Mouse (Mus musculus): Measurements from ENCODE around the gene Mctp1. TPM values are rescaled to one million over a fixed set of nuclear protein-coding genes. Genes with fewer than 3 reads are reported as not detected.
"Not testable (repeated sequence)": the region's sequence is repeated elsewhere in the genome, so short reads cannot be mapped to it uniquely, and the experiment has no call there.

Mctp1 gene
- polyA plus RNA-seq, 1 experiment from 2014 or later: 0.70 TPM

DNA sequence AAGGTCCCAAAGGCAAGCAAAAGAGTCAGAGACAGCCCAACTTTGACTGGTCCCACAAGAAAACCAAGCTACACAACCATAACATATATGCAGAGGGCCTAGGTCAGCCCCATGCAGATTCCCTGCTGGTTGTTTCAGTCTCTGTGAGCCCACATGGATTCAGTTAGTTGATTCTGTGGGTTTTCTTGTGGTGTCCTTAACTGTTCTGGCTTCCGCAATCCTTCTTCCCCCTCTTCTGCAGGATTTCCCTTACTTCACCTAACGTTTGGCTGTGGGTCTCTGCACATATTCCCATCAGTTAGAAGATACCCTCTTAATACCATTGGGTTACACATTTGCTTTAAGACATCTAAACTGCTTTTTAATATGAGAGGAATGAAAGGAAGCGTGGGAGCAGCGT lies 183.1 kb downstream of the Mctp1 start:
- Histone ChIP-seq H3K27ac (no peak overlapping the region), H3K36me3 (no peaks in the 10 kb centered on the region), H3K4me1 (no peaks in the 10 kb centered on the region), H3K27me3 (no peaks in the 10 kb centered on the region), H3K9me3 (no peaks in the 10 kb centered on the region), H3K4me2 (replicated peaks) (no peak overlapping the region), H3K9ac (no peak overlapping the region), H3K4me3 (no peak overlapping the region)
- no peak for ATAC-seq (ENCODE audit: insufficient number of reproducible peaks, insufficient read depth, low FRiP score, low TSS enrichment)
- WGBS: 73% methylated on average over 4 of the region's 4 CpGs

- H3K4me1 ChIP-seq: no peaks in the 10 kb centered on the region
- no peaks in the 10 kb centered on the region for H3K36me3 ChIP-seq
- no peak overlapping the region for H3K27ac ChIP-seq
- 66% methylated on average over 2 of the region's 2 CpGs for WGBS
- no peaks in the 10 kb centered on the region for H3K27me3 ChIP-seq
- H3K4me3 ChIP-seq: no peak overlapping the region
- no peak overlapping the region for H3K4me2 ChIP-seq (replicated peaks)
- ATAC-seq (ENCODE audit: insufficient number of reproducible peaks, insufficient read depth, low FRiP score, low TSS enrichment): no peak
- no peaks in the 10 kb centered on the region for H3K9me3 ChIP-seq
- no peak overlapping the region for H3K9ac ChIP-seq
These were observed 184.4 kb downstream of the Mctp1 start for GRCm38 (mm10) chr13:76568569-76569211.

GRCm38 (mm10) chr13:76579414-76579813 lies 195.1 kb downstream of the Mctp1 start:
- 43% methylated on average over 5 of the region's 5 CpGs for WGBS
- H3K9me3 ChIP-seq: no peaks in the 10 kb centered on the region
- no peak for ATAC-seq (ENCODE audit: insufficient number of reproducible peaks, insufficient read depth, low FRiP score, low TSS enrichment)
- H3K36me3 ChIP-seq: no peaks in the 10 kb centered on the region
- no peak overlapping the region for H3K4me3 ChIP-seq
- no peaks in the 10 kb centered on the region for H3K4me1 ChIP-seq
- H3K27me3 ChIP-seq: no peaks in the 10 kb centered on the region
- H3K9ac ChIP-seq: no peak overlapping the region
- H3K27ac ChIP-seq: no peak overlapping the region
- no peak overlapping the region for H3K4me2 ChIP-seq (replicated peaks)

- Histone ChIP-seq H3K36me3 (no peaks in the 10 kb centered on the region), H3K4me3 (no peak overlapping the region), H3K9ac (no peak overlapping the region), H3K4me1 (no peaks in the 10 kb centered on the region), H3K4me2 (replicated peaks) (no peak overlapping the region), H3K27ac (no peak overlapping the region), H3K27me3 (no peaks in the 10 kb centered on the region), H3K9me3 (no peaks in the 10 kb centered on the region)
- 74% methylated on average over 3 of the region's 3 CpGs for WGBS
- ATAC-seq (ENCODE audit: insufficient number of reproducible peaks, insufficient read depth, low FRiP score, low TSS enrichment): no peak
These were observed 201.1 kb downstream of the Mctp1 start for GRCm38 (mm10) chr13:76585447-76585846.

DNA sequence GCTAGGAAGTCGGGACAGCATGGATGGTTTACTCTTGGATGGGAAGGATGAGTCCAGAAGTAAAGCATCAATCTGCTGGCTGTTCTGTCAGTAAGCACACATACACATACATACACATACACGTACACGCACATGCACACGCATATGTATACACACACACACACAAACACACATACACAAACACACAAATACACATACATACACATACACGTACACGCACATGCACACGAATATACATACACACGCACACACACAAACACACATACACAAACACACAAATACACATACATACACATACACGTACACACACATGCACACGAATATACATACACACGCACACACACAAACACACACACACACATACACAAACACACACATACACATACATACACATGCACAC lies 206.4 kb downstream of the Mctp1 start:
- H3K27me3 ChIP-seq; ATAC-seq (ENCODE audit: insufficient number of reproducible peaks, insufficient read depth, low FRiP score, low TSS enrichment); H3K4me2 ChIP-seq (replicated peaks); H3K36me3 ChIP-seq; H3K27ac ChIP-seq; H3K4me3 ChIP-seq; H3K4me1 ChIP-seq; H3K9ac ChIP-seq; H3K9me3 ChIP-seq: not testable (repeated sequence)
- WGBS: 85% methylated on average over 11 of the region's 11 CpGs

- Histone ChIP-seq H3K4me2 (replicated peaks) (no peak overlapping the region), H3K9ac (no peak overlapping the region), H3K36me3 (no peaks in the 10 kb centered on the region), H3K4me3 (no peak overlapping the region), H3K27ac (no peak overlapping the region), H3K9me3 (no peaks in the 10 kb centered on the region), H3K4me1 (no peaks in the 10 kb centered on the region), H3K27me3 (no peaks in the 10 kb centered on the region)
- no peak for ATAC-seq (ENCODE audit: insufficient number of reproducible peaks, insufficient read depth, low FRiP score, low TSS enrichment)
These were observed 206.9 kb downstream of the Mctp1 start for GRCm38 (mm10) chr13:76591189-76591588.

DNA sequence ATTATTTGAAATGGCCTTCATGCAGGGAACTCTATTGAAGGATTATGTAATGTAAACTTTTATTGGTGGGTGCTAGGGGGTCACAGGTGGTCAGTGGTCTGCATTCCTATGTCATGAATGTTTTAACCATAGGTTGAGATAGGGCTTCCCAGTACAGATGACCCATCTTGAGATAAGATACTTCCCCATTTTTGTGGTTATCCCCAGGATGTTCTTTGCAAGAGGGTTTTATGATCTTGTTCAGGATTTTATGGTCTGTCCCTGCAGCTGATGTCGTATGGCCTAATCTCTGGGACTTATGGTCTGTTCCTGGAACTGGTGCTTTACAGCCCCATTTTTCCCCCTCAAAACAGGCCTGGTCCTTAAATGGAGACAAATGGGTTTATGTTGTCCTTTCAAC lies 207.4 kb downstream of the Mctp1 start:
- no peaks in the 10 kb centered on the region for H3K36me3 ChIP-seq
- no peak overlapping the region for H3K4me3 ChIP-seq
- no peak for ATAC-seq (ENCODE audit: insufficient number of reproducible peaks, insufficient read depth, low FRiP score, low TSS enrichment)
- 90% methylated on average over 1 of the region's 1 CpGs for WGBS
- H3K4me1 ChIP-seq: no peaks in the 10 kb centered on the region
- H3K27me3 ChIP-seq: no peaks in the 10 kb centered on the region
- H3K9me3 ChIP-seq: no peaks in the 10 kb centered on the region
- H3K4me2 ChIP-seq (replicated peaks): no peak overlapping the region
- no peak overlapping the region for H3K9ac ChIP-seq
- H3K27ac ChIP-seq: no peak overlapping the region

DNA sequence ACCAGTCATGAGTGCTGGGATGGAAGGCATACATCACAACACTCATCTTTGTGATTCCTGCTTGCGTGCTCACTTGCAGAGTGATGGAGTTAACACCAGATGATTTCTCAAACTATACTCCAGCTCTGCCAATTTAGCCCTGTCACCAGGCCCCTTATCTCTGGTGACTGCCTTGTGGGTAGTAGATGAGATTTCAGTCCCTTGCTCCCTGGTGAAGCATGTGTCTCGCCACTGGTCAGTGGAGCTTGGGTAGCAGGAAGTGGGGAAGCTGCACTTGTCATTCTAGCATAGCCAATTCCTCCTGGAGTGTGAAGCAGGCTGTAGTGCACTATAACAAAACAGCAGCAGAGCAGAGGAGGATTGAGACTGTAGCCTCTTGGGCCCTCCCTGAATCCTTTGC lies 208.6 kb downstream of the Mctp1 start:
- H3K4me2 ChIP-seq (replicated peaks): no peak overlapping the region
- no peaks in the 10 kb centered on the region for H3K4me1 ChIP-seq
- H3K36me3 ChIP-seq: no peaks in the 10 kb centered on the region
- no peak overlapping the region for H3K9ac ChIP-seq
- H3K27ac ChIP-seq: no peak overlapping the region
- no peaks in the 10 kb centered on the region for H3K27me3 ChIP-seq
- no peak for ATAC-seq (ENCODE audit: insufficient number of reproducible peaks, insufficient read depth, low FRiP score, low TSS enrichment)
- WGBS: 83% methylated on average over 2 of the region's 2 CpGs
- no peak overlapping the region for H3K4me3 ChIP-seq
- H3K9me3 ChIP-seq: no peaks in the 10 kb centered on the region

- WGBS: 77% methylated on average over 7 of the region's 7 CpGs
- Histone ChIP-seq H3K4me3 (no peak overlapping the region), H3K9me3 (no peaks in the 10 kb centered on the region), H3K4me1 (no peaks in the 10 kb centered on the region), H3K9ac (no peak overlapping the region), H3K27ac (no peak overlapping the region), H3K4me2 (replicated peaks) (no peak overlapping the region), H3K36me3 (no peaks in the 10 kb centered on the region), H3K27me3 (no peaks in the 10 kb centered on the region)
- ATAC-seq (ENCODE audit: insufficient number of reproducible peaks, insufficient read depth, low FRiP score, low TSS enrichment): no peak
These were observed 212.7 kb downstream of the Mctp1 start for GRCm38 (mm10) chr13:76597005-76597404.

DNA sequence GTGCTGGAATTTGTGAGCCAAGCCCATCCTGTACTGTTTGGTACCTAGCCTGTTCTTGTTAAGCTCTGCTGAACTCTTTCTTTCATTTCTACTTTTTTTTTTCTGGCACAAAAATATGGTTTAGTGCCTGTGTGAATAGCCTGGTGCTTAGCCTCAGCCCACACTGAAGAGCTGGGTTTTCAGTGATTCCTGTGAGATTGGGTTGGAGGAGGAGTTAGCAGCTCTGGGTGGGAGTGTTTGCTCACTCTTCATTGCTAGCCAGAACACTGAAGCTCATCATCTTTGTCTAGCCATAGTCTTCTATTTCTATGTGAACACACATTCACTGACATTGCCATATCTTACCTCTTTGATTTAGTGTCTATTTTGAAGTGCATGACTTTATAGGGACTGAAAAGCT lies 225.1 kb downstream of the Mctp1 start:
- Histone ChIP-seq H3K9me3 (no peaks in the 10 kb centered on the region), H3K36me3 (no peaks in the 10 kb centered on the region), H3K27me3 (no peaks in the 10 kb centered on the region), H3K4me3 (no peak overlapping the region), H3K4me2 (replicated peaks) (no peak overlapping the region), H3K27ac (no peak overlapping the region), H3K4me1 (no peaks in the 10 kb centered on the region), H3K9ac (no peak overlapping the region)
- no peak for ATAC-seq (ENCODE audit: insufficient number of reproducible peaks, insufficient read depth, low FRiP score, low TSS enrichment)

DNA sequence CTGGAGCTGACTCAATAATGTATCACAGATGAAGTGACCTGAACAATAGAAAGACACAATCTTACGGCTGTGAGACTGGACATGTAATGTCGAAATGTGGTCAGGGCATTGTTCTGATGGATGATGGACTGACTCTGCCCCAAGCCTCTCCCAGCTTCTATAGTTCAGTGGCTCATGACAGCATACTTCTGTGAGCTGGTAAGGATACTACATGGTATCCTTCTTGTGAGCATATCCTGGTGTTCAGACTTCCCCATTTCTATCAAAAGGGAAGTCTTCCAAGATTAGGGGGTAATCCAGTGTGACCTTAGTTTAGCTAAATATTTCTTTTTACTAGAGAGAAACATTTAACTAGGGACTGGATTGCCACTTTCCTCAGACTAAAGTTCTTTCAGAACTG lies 227.2 kb downstream of the Mctp1 start:
- no peak overlapping the region for H3K4me2 ChIP-seq (replicated peaks)
- WGBS: 88% methylated on average over 2 of the region's 2 CpGs
- H3K27me3 ChIP-seq: no peaks in the 10 kb centered on the region

GRCm38 (mm10) chr13:76620111-76620510 lies 235.8 kb downstream of the Mctp1 start:
- H3K27me3 ChIP-seq: no peaks in the 10 kb centered on the region
- ATAC-seq (ENCODE audit: insufficient number of reproducible peaks, insufficient read depth, low FRiP score, low TSS enrichment): no peak
- H3K9ac ChIP-seq: no peak overlapping the region
- H3K9me3 ChIP-seq: no peaks in the 10 kb centered on the region
- H3K4me1 ChIP-seq: no peaks in the 10 kb centered on the region
- no peak overlapping the region for H3K27ac ChIP-seq
- no peaks in the 10 kb centered on the region for H3K36me3 ChIP-seq
- H3K4me2 ChIP-seq (replicated peaks): no peak overlapping the region
- H3K4me3 ChIP-seq: no peak overlapping the region

More for the DNA sequence above, 227.2 kb downstream of the Mctp1 start:
- Histone ChIP-seq H3K36me3 (no peaks in the 10 kb centered on the region), H3K9ac (no peak overlapping the region), H3K4me3 (no peak overlapping the region), H3K9me3 (no peaks in the 10 kb centered on the region), H3K27ac (no peak overlapping the region), H3K4me1 (no peaks in the 10 kb centered on the region)
- no peak for ATAC-seq (ENCODE audit: insufficient number of reproducible peaks, insufficient read depth, low FRiP score, low TSS enrichment)

DNA sequence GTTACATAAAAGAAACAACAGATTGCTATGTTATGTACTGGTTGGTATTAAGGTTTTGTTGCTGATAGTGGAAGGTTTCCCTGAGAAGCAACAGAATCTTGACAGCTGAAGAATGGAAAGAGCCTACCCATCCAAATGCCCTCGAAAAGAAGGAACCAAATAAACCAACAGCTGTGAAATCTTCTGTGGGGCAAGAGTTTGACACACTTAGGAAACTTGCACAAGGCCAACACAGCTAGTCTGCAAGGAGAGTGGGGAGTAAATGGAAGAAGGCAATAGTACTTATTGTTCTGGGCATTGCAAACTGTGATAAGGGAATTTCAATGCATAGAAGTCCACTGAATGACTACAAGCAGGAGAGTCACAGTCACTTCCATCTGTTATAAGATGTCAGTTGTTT lies 236.2 kb downstream of the Mctp1 start:
- Histone ChIP-seq H3K9ac (no peak overlapping the region), H3K27me3 (no peaks in the 10 kb centered on the region), H3K4me3 (no peak overlapping the region), H3K27ac (no peak overlapping the region), H3K4me1 (no peaks in the 10 kb centered on the region), H3K9me3 (no peaks in the 10 kb centered on the region), H3K36me3 (no peaks in the 10 kb centered on the region), H3K4me2 (replicated peaks) (no peak overlapping the region)
- ATAC-seq (ENCODE audit: insufficient number of reproducible peaks, insufficient read depth, low FRiP score, low TSS enrichment): no peak
- 64% methylated on average over 1 of the region's 1 CpGs for WGBS

Data from embryonic facial prominence, embryonic 12.5 days (tissue).